Mouse (Mus musculus): ENCODE measurements around the gene Fabp3. TPM values are rescaled to one million over a fixed set of nuclear protein-coding genes. Genes with fewer than 3 reads are reported as not detected.

The Fabp3 gene
- total and polyA plus RNA-seq, 3 experiments: 5,566 to 6,657 (median 6,234) TPM

DNA sequence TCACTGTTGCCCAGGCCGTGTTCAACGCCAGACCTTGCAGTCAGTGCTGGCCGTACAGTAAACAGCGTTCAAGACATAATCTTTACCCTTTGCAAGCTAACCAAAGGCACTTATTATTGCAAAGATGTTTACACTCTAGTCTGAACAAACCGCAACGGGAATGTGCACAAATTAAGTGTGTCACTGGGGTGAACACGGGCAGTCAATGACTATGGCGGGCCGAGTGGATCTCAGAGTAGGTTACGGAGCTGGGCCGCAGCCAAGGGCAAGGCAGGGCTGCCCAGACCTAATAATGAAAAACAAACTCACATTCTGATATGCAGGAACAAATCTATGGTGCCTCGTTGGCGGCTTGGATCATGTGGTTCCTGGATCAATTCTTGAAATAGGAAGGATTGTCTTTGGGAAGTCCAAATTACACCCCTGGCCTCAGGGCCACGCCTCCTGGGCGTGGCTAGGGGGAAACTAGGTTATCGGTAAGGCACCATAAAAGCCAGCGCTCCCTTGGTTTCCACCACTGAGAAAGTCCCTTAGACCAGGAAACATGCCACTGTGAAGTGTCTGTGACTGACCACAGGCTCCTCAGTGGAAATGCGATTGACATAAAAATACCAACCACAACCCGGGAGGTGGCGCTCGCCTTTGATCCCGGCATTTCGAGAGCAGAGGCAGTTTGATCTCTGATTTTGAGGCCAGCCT is 13.2 kb upstream of the Fabp3 start:
- H3K36me3 ChIP-seq (ENCODE audit: control insufficient read depth, insufficient read depth, low read length): no peaks in the 10 kb centered on the region
- peak; percentile 52 for TF ChIP-seq CTCF (IDR thresholded peaks at IDR 0.05)
- TF ChIP-seq POLR2A (IDR thresholded peaks at IDR 0.05; ENCODE audit: insufficient read depth, low read depth, low read length): no peak
- 0 out of 2 replicates have a peak, but pooled peaks have one; percentile 15 for TF ChIP-seq EP300 (IDR thresholded peaks at IDR 0.05; ENCODE audit: insufficient read depth, low read depth, low read length)
- 45% methylated on average over 23 of the region's 23 CpGs for WGBS
- DNase-seq: no peak
- H3K9ac ChIP-seq (ENCODE audit: low read depth, low read length): no peak overlapping the region
- H3K4me3 ChIP-seq: no peak overlapping the region
- no peaks in the 10 kb centered on the region for H3K79me2 ChIP-seq (replicated peaks; ENCODE audit: control insufficient read depth, insufficient read depth, low read length)
- no peak overlapping the region for H3K27ac ChIP-seq
- no peaks in the 10 kb centered on the region for H3K27me3 ChIP-seq (ENCODE audit: control insufficient read depth, insufficient read depth, low read length)
- intact Hi-C loops (cut with DNase I): no loop called here
- H3K4me1 ChIP-seq (ENCODE audit: control insufficient read depth, insufficient read depth, low read length): peaks cover 4% of the 10 kb centered on the region; the same call in 1 of the 2 replicates

- Histone ChIP-seq H3K36me3 (ENCODE audit: control insufficient read depth, insufficient read depth, low read length) (no peaks in the 10 kb centered on the region), H3K79me2 (replicated peaks; ENCODE audit: control insufficient read depth, insufficient read depth, low read length) (no peaks in the 10 kb centered on the region), H3K27me3 (ENCODE audit: control insufficient read depth, insufficient read depth, low read length) (no peaks in the 10 kb centered on the region), H3K27ac (no peak overlapping the region), H3K9ac (ENCODE audit: low read depth, low read length) (no peak overlapping the region), H3K4me1 (ENCODE audit: control insufficient read depth, insufficient read depth, low read length) (peaks cover 4% of the 10 kb centered on the region; the same call in 1 of the 2 replicates), H3K4me3 (no peak overlapping the region)
- intact Hi-C loops (cut with DNase I): no loop called here
- TF ChIP-seq POLR2A (IDR thresholded peaks at IDR 0.05; ENCODE audit: insufficient read depth, low read depth, low read length) (no peak), CTCF (IDR thresholded peaks at IDR 0.05) (no peak), EP300 (IDR thresholded peaks at IDR 0.05; ENCODE audit: insufficient read depth, low read depth, low read length) (no peak)
- WGBS: 86% methylated on average over 13 of the region's 13 CpGs
- DNase-seq: no peak
These were observed 12.0 kb upstream of the Fabp3 start for GRCm38 (mm10) chr4:130296243-130296965.

DNA sequence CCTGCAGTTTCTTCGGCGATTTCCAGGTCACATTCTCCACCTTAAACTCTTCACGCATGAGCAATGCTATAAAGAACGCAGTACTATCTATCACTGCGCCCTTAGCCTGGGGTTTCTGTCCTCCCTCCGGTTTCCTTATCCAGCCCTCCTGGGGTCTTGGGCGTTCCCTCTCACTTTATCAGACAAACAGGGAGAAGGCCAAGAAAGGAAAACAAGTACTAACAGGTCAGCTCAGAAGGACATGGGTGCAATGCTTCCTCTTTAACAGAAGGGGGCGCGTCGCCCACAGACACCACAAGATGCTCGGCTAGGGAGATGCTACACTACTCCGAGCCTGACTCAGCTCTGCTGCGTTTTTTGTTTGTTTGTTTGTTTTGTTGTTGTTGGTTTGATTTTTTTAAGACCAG is 11.3 kb upstream of the Fabp3 start:
- 11% methylated on average over 13 of the region's 13 CpGs for WGBS
- no peak overlapping the region for H3K27ac ChIP-seq
- H3K36me3 ChIP-seq (ENCODE audit: control insufficient read depth, insufficient read depth, low read length): no peaks in the 10 kb centered on the region
- H3K9ac ChIP-seq (ENCODE audit: low read depth, low read length): no peak overlapping the region
- H3K4me1 ChIP-seq (ENCODE audit: control insufficient read depth, insufficient read depth, low read length): peaks cover 4% of the 10 kb centered on the region; the same call in 1 of the 2 replicates
- H3K27me3 ChIP-seq (ENCODE audit: control insufficient read depth, insufficient read depth, low read length): no peaks in the 10 kb centered on the region
- no peak overlapping the region for H3K4me3 ChIP-seq
- no peaks in the 10 kb centered on the region for H3K79me2 ChIP-seq (replicated peaks; ENCODE audit: control insufficient read depth, insufficient read depth, low read length)
- TF ChIP-seq EP300 (IDR thresholded peaks at IDR 0.05; ENCODE audit: insufficient read depth, low read depth, low read length): 0 out of 2 replicates have a peak, but pooled peaks have one; percentile 34
- no peak for TF ChIP-seq POLR2A (IDR thresholded peaks at IDR 0.05; ENCODE audit: insufficient read depth, low read depth, low read length)
- peak; percentile 77 for TF ChIP-seq CTCF (IDR thresholded peaks at IDR 0.05)
- intact Hi-C loops (cut with DNase I): no loop called here
- DNase-seq: no peak

GRCm38 (mm10) chr4:130298877-130299628 is 9.3 kb upstream of the Fabp3 start:
- no peaks in the 10 kb centered on the region for H3K79me2 ChIP-seq (replicated peaks; ENCODE audit: control insufficient read depth, insufficient read depth, low read length)
- DNase-seq: peak; percentile 72 to 86
- H3K4me1 ChIP-seq (ENCODE audit: control insufficient read depth, insufficient read depth, low read length): peaks cover 4% of the 10 kb centered on the region; the same call in 1 of the 2 replicates
- H3K9ac ChIP-seq (ENCODE audit: low read depth, low read length): no peak overlapping the region
- intact Hi-C loops (cut with DNase I): no loop called here
- TF ChIP-seq CTCF (IDR thresholded peaks at IDR 0.05) (no peak), EP300 (IDR thresholded peaks at IDR 0.05; ENCODE audit: insufficient read depth, low read depth, low read length) (peak; percentile 95)
- H3K36me3 ChIP-seq (ENCODE audit: control insufficient read depth, insufficient read depth, low read length): no peaks in the 10 kb centered on the region
- no peak overlapping the region for H3K4me3 ChIP-seq
- WGBS: 59% methylated on average over 11 of the region's 11 CpGs
- H3K27me3 ChIP-seq (ENCODE audit: control insufficient read depth, insufficient read depth, low read length): no peaks in the 10 kb centered on the region
- H3K27ac ChIP-seq: peak overlapping the region; percentile 84

DNA sequence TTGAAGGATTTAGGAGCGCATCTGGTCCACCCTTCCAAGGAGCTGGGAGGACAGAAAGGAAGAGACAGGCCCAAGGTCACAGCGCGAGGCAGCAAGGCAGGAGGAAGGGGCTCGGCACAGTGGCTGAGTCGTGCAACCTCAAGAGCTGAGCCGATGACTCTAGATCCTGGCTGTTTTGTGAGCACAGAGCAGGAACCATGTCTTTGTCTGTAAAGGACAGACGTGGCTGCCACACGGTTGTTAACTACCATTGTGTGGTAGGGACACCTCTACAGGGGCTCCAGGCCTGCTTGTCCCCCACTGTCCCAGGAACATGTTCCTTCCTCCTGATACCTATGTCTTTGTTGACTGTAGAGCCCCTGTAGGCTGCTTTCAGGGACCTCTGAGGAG is 8.8 kb upstream of the Fabp3 start:
- no peak for TF ChIP-seq EP300 (IDR thresholded peaks at IDR 0.05; ENCODE audit: insufficient read depth, low read depth, low read length)
- no peak for TF ChIP-seq CTCF (IDR thresholded peaks at IDR 0.05)
- TF ChIP-seq POLR2A (IDR thresholded peaks at IDR 0.05; ENCODE audit: insufficient read depth, low read depth, low read length): no peak
- H3K79me2 ChIP-seq (replicated peaks; ENCODE audit: control insufficient read depth, insufficient read depth, low read length): no peaks in the 10 kb centered on the region
- peaks cover 4% of the 10 kb centered on the region; the same call in 1 of the 2 replicates for H3K4me1 ChIP-seq (ENCODE audit: control insufficient read depth, insufficient read depth, low read length)
- intact Hi-C loops (cut with DNase I): no loop called here
- H3K9ac ChIP-seq (ENCODE audit: low read depth, low read length): peak overlapping the region; percentile 51; the same call in 1 of the 2 replicates
- H3K27me3 ChIP-seq (ENCODE audit: control insufficient read depth, insufficient read depth, low read length): no peaks in the 10 kb centered on the region
- no peaks in the 10 kb centered on the region for H3K36me3 ChIP-seq (ENCODE audit: control insufficient read depth, insufficient read depth, low read length)
- WGBS: 42% methylated on average over 8 of the region's 8 CpGs
- no peak for DNase-seq
- peak overlapping the region; percentile 84 for H3K27ac ChIP-seq
- H3K4me3 ChIP-seq: no peak overlapping the region

Measured in heart, adult 2 months (tissue).